Mouse (Mus musculus) urinary bladder, adult 18-20 months (tissue): ENCODE data around the gene Sox5.

Experiments used
- DNase-seq, 2 experiments: peaks; one replicate each; pipeline ENCODE4 v3.0.0; 2022; ENCODE audit warnings: low spot score in 2 of 2, mixed read lengths in 2 of 2

Gene Sox5

GRCm38 (mm10) chr6:144105645-144106044 is 676.1 kb downstream of the Sox5 start:
- no peak for DNase-seq

- DNase-seq = no peak
Measured at GRCm38 (mm10) chr6:144103612-144104011, 678.2 kb downstream of the Sox5 start.

GRCm38 (mm10) chr6:144100852-144101251 is 680.9 kb downstream of the Sox5 start:
- no peak for DNase-seq

- DNase-seq = no peak
Measured at GRCm38 (mm10) chr6:144098119-144098518, 683.7 kb downstream of the Sox5 start.

- DNase-seq = no peak
Measured at GRCm38 (mm10) chr6:144088256-144088655, 693.5 kb downstream of the Sox5 start.

GRCm38 (mm10) chr6:144086096-144086810 is 695.5 kb downstream of the Sox5 start:
- DNase-seq = no peak

- DNase-seq = no peak
Measured at GRCm38 (mm10) chr6:144082297-144082696, 699.5 kb downstream of the Sox5 start.

GRCm38 (mm10) chr6:144077826-144078225 is 704.0 kb downstream of the Sox5 start:
- no peak for DNase-seq

- no peak for DNase-seq
Measured at GRCm38 (mm10) chr6:144076376-144076775, 705.4 kb downstream of the Sox5 start.

- no peak for DNase-seq
Measured at GRCm38 (mm10) chr6:144075327-144075941, 706.3 kb downstream of the Sox5 start.

- peak; percentile 8 to 35 for DNase-seq
Measured at GRCm38 (mm10) chr6:144074826-144075225, 707.0 kb downstream of the Sox5 start.

- no peak for DNase-seq
Measured at GRCm38 (mm10) chr6:144070461-144070860, 711.3 kb downstream of the Sox5 start.

- no peak for DNase-seq
Measured at GRCm38 (mm10) chr6:144067491-144067890, 714.3 kb downstream of the Sox5 start.

GRCm38 (mm10) chr6:144062428-144062827 is 719.3 kb downstream of the Sox5 start:
- DNase-seq = no peak

GRCm38 (mm10) chr6:144061814-144062213 is 720.0 kb downstream of the Sox5 start:
- DNase-seq = no peak

GRCm38 (mm10) chr6:144057098-144057632 is 724.6 kb downstream of the Sox5 start:
- DNase-seq = no peak

GRCm38 (mm10) chr6:144056252-144057097 is 725.3 kb downstream of the Sox5 start:
- DNase-seq = peak in 1 of 2 experiments; percentile 45

- DNase-seq = no peak
Measured at GRCm38 (mm10) chr6:144052487-144052886, 729.3 kb downstream of the Sox5 start.

GRCm38 (mm10) chr6:144051316-144051715 is 730.5 kb downstream of the Sox5 start:
- no peak for DNase-seq

GRCm38 (mm10) chr6:144048201-144048924 is 733.4 kb downstream of the Sox5 start:
- no peak for DNase-seq

GRCm38 (mm10) chr6:144045503-144045902 is 736.3 kb downstream of the Sox5 start:
- no peak for DNase-seq

- no peak for DNase-seq
Measured at GRCm38 (mm10) chr6:144044381-144044780, 737.4 kb downstream of the Sox5 start.
